Mouse (Mus musculus) kidney, postnatal 0 days (tissue): ENCODE measurements around the gene Ylpm1. TPM values are rescaled to one million over a fixed set of nuclear protein-coding genes. Genes with fewer than 3 reads are reported as not detected.

ENCODE experiments used
- ATAC-seq: fragments of 200-750 bp; cut with Nextera tagmentation; replicated peaks from 2 replicates; pipeline ENCODE4 v1.8.0; 2017; ENCODE audit warnings: low read depth, moderate number of reproducible peaks, moderate TSS enrichment, moderate library complexity; ENCODE audit not compliant: low FRiP score
- DNase-seq: peaks from one replicate; pipeline ENCODE4 v3.0.0-alpha.2; 2016; ENCODE audit warnings: low spot score
- H3K27ac ChIP-seq: fragments of 300-500 bp; sonication (generic); 2 replicates; pipeline ENCODE4 v1.5.1; 2014; ENCODE audit warnings: mild to moderate bottlenecking
- H3K27me3 ChIP-seq: fragments of 300-500 bp; sonication (generic); 2 replicates; pipeline ENCODE4 v1.6.1; 2014; ENCODE audit warnings: low read length, mixed read lengths; ENCODE audit not compliant: insufficient read depth
- H3K36me3 ChIP-seq: fragments of 300-500 bp; sonication (generic); 2 replicates; pipeline ENCODE4 v1.6.1; 2014; ENCODE audit warnings: low read length, mixed read lengths; ENCODE audit not compliant: insufficient read depth
- H3K4me1 ChIP-seq: fragments of 300-500 bp; sonication (generic); replicated peaks from 2 replicates; pipeline ENCODE4 v1.6.1; 2014; ENCODE audit warnings: antibody characterized with exemption, low read length, mixed read lengths; ENCODE audit not compliant: insufficient read depth
- H3K4me2 ChIP-seq: fragments of 300-500 bp; sonication (generic); 2 replicates; pipeline ENCODE4 v1.6.1; 2014; ENCODE audit warnings: mild to moderate bottlenecking, low read length, moderate library complexity, mixed read lengths
- H3K4me3 ChIP-seq: fragments of 300-500 bp; sonication (generic); replicated peaks from 2 replicates; pipeline ENCODE4 v1.5.1; 2014; ENCODE audit warnings: low read depth, low read length
- H3K9ac ChIP-seq: fragments of 300-500 bp; sonication (generic); 2 replicates; pipeline ENCODE4 v1.6.1; 2014; ENCODE audit warnings: low read depth, low read length
- H3K9me3 ChIP-seq: fragments of 300-500 bp; sonication (generic); replicated peaks from 2 replicates; pipeline ENCODE4 v1.6.1; 2016; ENCODE audit warnings: low read length, inconsistent platforms, mixed read lengths
- CTCF ChIP-seq: IDR thresholded peaks from 2 replicates; pipeline ENCODE4 v1.5.1; 2016; ENCODE audit warnings: antibody characterized with exemption, low read depth, mild to moderate bottlenecking, moderate library complexity
- WGBS: fragments of 180-500 bp; shearing (Covaris S2); extraction: QIAGEN DNeasy Blood & Tissue Kit; methylation state at CpG from one replicate; pipeline ENCODE4 v1.1.7; 2014; 5-methylcytosine and 5-hydroxymethylcytosine counted together
- polyA plus RNA-seq: library from polyadenylated mRNA; unstranded; fragments of >200 nt; fragmentation: Nextera tagmentation; extraction: Ambion mirVana; gene quantifications from 2 replicates; pipeline ENCODE4 v1.2.1, GENCODE M21; 2015

Ylpm1 gene
- polyA plus RNA-seq, 1 experiment from 2014 or later: 19.7 TPM

GRCm38 (mm10) chr12:85103096-85103495 is 107.0 kb downstream of the Ylpm1 start:
- no peak overlapping the region for H3K4me2 ChIP-seq
- no peak overlapping the region for H3K27ac ChIP-seq
- TF ChIP-seq CTCF: no peak
- WGBS: 49% methylated on average over 8 of the region's 8 CpGs
- no peaks in the 10 kb centered on the region for H3K36me3 ChIP-seq
- H3K4me1 ChIP-seq: peaks cover 3% of the 10 kb centered on the region; the same call in 1 of the 2 replicates
- H3K9me3 ChIP-seq: no peaks in the 10 kb centered on the region
- no peak for DNase-seq
- no peaks in the 10 kb centered on the region for H3K27me3 ChIP-seq
- ATAC-seq: no peak
- no peak overlapping the region for H3K4me3 ChIP-seq
- no peak overlapping the region for H3K9ac ChIP-seq

GRCm38 (mm10) chr12:85104789-85105188 is 108.7 kb downstream of the Ylpm1 start:
- Histone ChIP-seq H3K4me1 (peaks cover 9% of the 10 kb centered on the region), H3K9me3 (no peaks in the 10 kb centered on the region), H3K27ac (no peak overlapping the region), H3K9ac (no peak overlapping the region), H3K36me3 (no peaks in the 10 kb centered on the region), H3K4me2 (no peak overlapping the region), H3K4me3 (no peak overlapping the region), H3K27me3 (no peaks in the 10 kb centered on the region)
- TF ChIP-seq CTCF: no peak
- 81% methylated on average over 8 of the region's 8 CpGs for WGBS
- DNase-seq: no peak
- ATAC-seq: no peak

GRCm38 (mm10) chr12:85106292-85106691 is 110.2 kb downstream of the Ylpm1 start:
- Histone ChIP-seq H3K9me3 (no peaks in the 10 kb centered on the region), H3K4me2 (peak overlapping the region; percentile 43), H3K27ac (no peak overlapping the region), H3K27me3 (no peaks in the 10 kb centered on the region), H3K36me3 (no peaks in the 10 kb centered on the region), H3K9ac (peak overlapping the region; percentile 44; the same call in 1 of the 2 replicates), H3K4me3 (no peak overlapping the region), H3K4me1 (peaks cover 13% of the 10 kb centered on the region)
- 9% methylated on average over 8 of the region's 8 CpGs for WGBS
- DNase-seq (no peak), ATAC-seq (no peak)
- no peak for TF ChIP-seq CTCF

GRCm38 (mm10) chr12:85108643-85109042 is 112.5 kb downstream of the Ylpm1 start:
- ATAC-seq: no peak
- 60% methylated on average over 3 of the region's 3 CpGs for WGBS
- TF ChIP-seq CTCF: no peak

GRCm38 (mm10) chr12:85109426-85109825 is 113.3 kb downstream of the Ylpm1 start:
- Histone ChIP-seq H3K4me2 (no peak overlapping the region), H3K27me3 (no peaks in the 10 kb centered on the region), H3K27ac (no peak overlapping the region), H3K4me3 (no peak overlapping the region), H3K4me1 (peaks cover 32% of the 10 kb centered on the region), H3K9me3 (no peaks in the 10 kb centered on the region), H3K36me3 (0 out of 2 replicates have a peak, but pooled peaks cover 5% of the 10 kb centered on the region), H3K9ac (no peak overlapping the region)
- WGBS: 52% methylated on average over 4 of the region's 4 CpGs
- no peak for TF ChIP-seq CTCF
- DNase-seq: no peak
- no peak for ATAC-seq

More at GRCm38 (mm10) chr12:85108643-85109042, 112.5 kb downstream of the Ylpm1 start:
- no peak overlapping the region for H3K4me2 ChIP-seq
- DNase-seq: no peak
- no peaks in the 10 kb centered on the region for H3K27me3 ChIP-seq
- no peak overlapping the region for H3K27ac ChIP-seq
- no peak overlapping the region for H3K4me3 ChIP-seq
- H3K9me3 ChIP-seq: no peaks in the 10 kb centered on the region
- 0 out of 2 replicates have a peak, but pooled peaks cover 5% of the 10 kb centered on the region for H3K36me3 ChIP-seq
- no peak overlapping the region for H3K9ac ChIP-seq
- peaks cover 32% of the 10 kb centered on the region for H3K4me1 ChIP-seq

DNA sequence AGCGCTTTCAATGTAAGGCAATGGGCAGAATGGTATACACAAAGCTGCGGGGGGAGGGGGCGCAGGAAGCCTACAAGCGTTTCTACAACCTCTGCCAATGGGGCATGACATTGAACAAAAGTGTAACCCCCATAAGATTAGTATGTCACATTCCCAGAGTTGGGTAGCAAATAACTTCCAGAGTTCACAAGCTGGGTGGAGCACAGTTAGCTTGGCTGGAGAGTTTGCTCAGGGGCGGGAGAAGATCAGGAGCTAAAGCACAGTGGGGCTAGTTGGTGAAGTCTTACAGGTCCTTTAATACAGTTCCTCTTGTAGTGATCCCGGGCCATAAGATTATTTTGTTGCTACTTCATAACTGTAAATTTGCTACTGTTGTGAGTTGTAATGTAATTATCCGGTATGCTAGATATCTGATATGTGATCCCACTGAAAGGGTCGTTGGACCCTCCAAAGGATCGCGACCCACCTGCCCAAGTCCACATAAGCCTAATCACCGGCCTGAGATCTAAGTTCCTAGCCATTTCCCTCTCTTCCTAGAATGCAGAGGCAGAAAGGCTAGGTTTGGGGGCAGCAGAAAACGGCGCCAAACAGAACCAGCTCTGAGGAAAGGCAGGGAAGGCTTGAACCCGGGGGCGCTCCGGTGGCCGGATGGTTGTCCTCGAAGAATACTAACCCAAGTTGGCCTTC is 114.0 kb downstream of the Ylpm1 start:
- Histone ChIP-seq H3K27me3 (no peaks in the 10 kb centered on the region), H3K27ac (peak overlapping the region; percentile 82), H3K36me3 (0 out of 2 replicates have a peak, but pooled peaks cover 9% of the 10 kb centered on the region), H3K4me2 (peak overlapping the region; percentile 64), H3K9ac (peak overlapping the region; percentile 90), H3K9me3 (no peaks in the 10 kb centered on the region), H3K4me1 (peaks cover 32% of the 10 kb centered on the region), H3K4me3 (peak overlapping the region; percentile 73)
- TF ChIP-seq CTCF: no peak
- ATAC-seq: no peak
- peak; percentile 46 for DNase-seq
- 10% methylated on average over 18 of the region's 18 CpGs for WGBS
